Mouse (Mus musculus) left cerebral cortex, postnatal 4 days (tissue): ENCODE measurements around the gene Cacna2d2. TPM values are rescaled to one million over a fixed set of nuclear protein-coding genes. Genes with fewer than 3 reads are reported as not detected.
"Not testable (repeated sequence)": the region's sequence is repeated elsewhere in the genome, so short reads cannot be mapped to it uniquely, and the experiment has no call there.

Experiments
- DNase-seq: peaks from one replicate; pipeline ENCODE4 v3.0.0-alpha.2; 2022
- intact Hi-C: fragments of 180-260 bp; cut with DNase I; formaldehyde crosslinking; loops from one replicate; pipeline ENCODE4 v1.15.1; 2025
- total RNA-seq, 2 experiments: library from RNA; stranded (reverse); gene quantifications; 2 replicates each; pipeline ENCODE4 v1.2.3; 2021

Gene Cacna2d2
- total RNA-seq, 2 experiments from 2014 or later: 31.9 to 50.0 TPM

- intact Hi-C loops: no loop called here
- DNase-seq: no peak
These were observed 172.3 kb downstream of the Cacna2d2 start for GRCm38 (mm10) chr9:107571534-107572326.

- intact Hi-C loops: no loop called here
These were observed 172.9 kb downstream of the Cacna2d2 start for GRCm38 (mm10) chr9:107572327-107572662.

GRCm38 (mm10) chr9:107573774-107574173, 174.4 kb downstream of the Cacna2d2 start:
- DNase-seq, intact Hi-C loops: not testable (repeated sequence)

More at GRCm38 (mm10) chr9:107572327-107572662, 172.9 kb downstream of the Cacna2d2 start:
- no peak for DNase-seq

GRCm38 (mm10) chr9:107575579-107576356, 176.4 kb downstream of the Cacna2d2 start:
- intact Hi-C loops: no loop called here
- DNase-seq: no peak

GRCm38 (mm10) chr9:107576357-107577107, 177.1 kb downstream of the Cacna2d2 start, which contains the start of gene Hyal1:
Hyal1 (plus strand) TSS chr9:107576927.
- peak; percentile 90 for DNase-seq
- intact Hi-C loops: no loop called here

GRCm38 (mm10) chr9:107577871-107578270, 178.5 kb downstream of the Cacna2d2 start:
- no peak for DNase-seq
- intact Hi-C loops: no loop called here

GRCm38 (mm10) chr9:107578587-107578986, 179.2 kb downstream of the Cacna2d2 start, which contains the start of gene Naa80:
Naa80 (plus strand) TSS chr9:107578887.
- DNase-seq: no peak
- intact Hi-C loops: no loop called here

Other genes starting within 250 kb of the Cacna2d2 start
- gene Dock3, start 167.7 kb upstream of the Cacna2d2 start, total RNA-seq: 100 to 1,000 TPM; 159 to 181 TPM
- 1 to 10 TPM; 3.3 to 4.8 TPM for gene Mapkapk3, start 109.7 kb upstream of the Cacna2d2 start, total RNA-seq
- gene Cish, start 103.6 kb upstream of the Cacna2d2 start, total RNA-seq: 10 to 100 TPM; 16.4 to 17.5 TPM
- 10 to 100 TPM; 15.9 to 18.1 TPM for gene Hemk1, start 61.3 kb upstream of the Cacna2d2 start, total RNA-seq
- 1 to 10 TPM; 5.3 to 5.4 TPM for gene 6430571L13Rik, start 59.0 kb upstream of the Cacna2d2 start, total RNA-seq
- 10 to 100 TPM; 29.4 to 30.4 TPM for gene Tmem115, start 134.3 kb downstream of the Cacna2d2 start, total RNA-seq
- 10 to 100 TPM; 25.6 to 28.4 TPM for gene Cyb561d2, start 142.6 kb downstream of the Cacna2d2 start, total RNA-seq
- 10 to 100 TPM; 35.2 to 38.5 TPM for gene Nprl2, start 142.6 kb downstream of the Cacna2d2 start, total RNA-seq
- 1 to 10 TPM; 3.9 to 4.7 TPM for gene Zmynd10, start 147.7 kb downstream of the Cacna2d2 start, total RNA-seq
- 10 to 100 TPM; 24.9 to 25.4 TPM for gene Rassf1, start 151.9 kb downstream of the Cacna2d2 start, total RNA-seq
- 10 to 100 TPM; 65.4 to 66.9 TPM for gene Tusc2, start 163.6 kb downstream of the Cacna2d2 start, total RNA-seq
- 10 to 100 TPM; 20.8 to 28.4 TPM for gene Hyal2, start 168.3 kb downstream of the Cacna2d2 start, total RNA-seq
- gene Hyal1, start 177.3 kb downstream of the Cacna2d2 start, total RNA-seq: 1 to 10 TPM; 3.8 to 4.1 TPM
- gene Naa80, start 179.3 kb downstream of the Cacna2d2 start, total RNA-seq: 10 to 100 TPM; 11.9 to 13.0 TPM
- 1 to 10 TPM; 1.5 to 2.1 TPM for gene Hyal3, start 181.2 kb downstream of the Cacna2d2 start, total RNA-seq
- 10 to 100 TPM; 12.5 to 14.5 TPM for gene Ifrd2, start 188.0 kb downstream of the Cacna2d2 start, total RNA-seq
- gene Sema3b, start 209.6 kb downstream of the Cacna2d2 start, total RNA-seq: 1 to 10 TPM; 3.9 to 5.6 TPM
- gene Gnai2, start 235.8 kb downstream of the Cacna2d2 start, total RNA-seq: 100 to 1,000 TPM; 302 to 303 TPM